Mouse (Mus musculus) ES-Bruce4 (cell line): ENCODE data around the gene Csrnp3.

Source experiments
- CTCF ChIP-seq: IDR thresholded peaks from one replicate; pipeline ENCODE4 v1.8.1; 2011; ENCODE audit warnings: low read depth, low read length
- EP300 ChIP-seq: IDR thresholded peaks from 2 replicates; pipeline ENCODE4 v1.6.1; 2011; ENCODE audit warnings: low read depth, low read length; ENCODE audit not compliant: insufficient read depth
- POLR2A ChIP-seq: IDR thresholded peaks from one replicate; pipeline ENCODE4 v1.8.1; 2011; ENCODE audit warnings: low read length; ENCODE audit not compliant: insufficient read depth

DNA sequence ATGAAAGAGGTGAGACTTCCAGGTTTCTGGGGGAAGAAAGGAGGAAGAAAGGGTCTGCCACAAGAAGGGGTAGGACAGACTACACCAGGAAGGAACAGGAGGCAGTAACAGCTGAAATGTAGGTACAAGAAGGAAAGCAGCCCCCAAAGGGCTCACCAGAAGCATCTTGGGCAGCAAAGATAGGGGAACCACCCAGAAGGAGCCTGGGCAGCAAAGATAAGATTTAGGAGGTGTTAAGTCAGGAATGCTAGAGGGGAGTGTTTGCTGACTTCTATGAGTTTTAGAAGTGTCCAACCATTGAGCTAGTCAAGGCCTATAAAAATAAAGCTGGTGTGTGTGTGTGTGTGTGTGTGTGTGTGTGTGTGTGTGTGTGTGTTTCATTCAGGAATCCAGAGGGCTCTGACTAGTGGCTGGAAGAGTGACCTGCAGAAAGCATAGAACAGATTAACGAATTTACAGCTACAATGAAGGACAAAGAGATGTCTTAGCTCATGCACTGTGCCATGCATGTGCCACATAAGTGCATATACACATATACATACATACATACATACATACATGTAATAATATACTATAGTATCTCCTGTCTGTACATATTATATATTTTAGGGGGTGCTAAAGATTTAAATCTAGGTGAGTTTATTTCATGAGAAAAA, 44.4 kb upstream of the Csrnp3 start:
- TF ChIP-seq CTCF = no peak
- TF ChIP-seq EP300 = no peak
- TF ChIP-seq POLR2A = no peak
